9 mouse cellular contexts compared by ENCODE assay signal in the genomic region with DNA sequence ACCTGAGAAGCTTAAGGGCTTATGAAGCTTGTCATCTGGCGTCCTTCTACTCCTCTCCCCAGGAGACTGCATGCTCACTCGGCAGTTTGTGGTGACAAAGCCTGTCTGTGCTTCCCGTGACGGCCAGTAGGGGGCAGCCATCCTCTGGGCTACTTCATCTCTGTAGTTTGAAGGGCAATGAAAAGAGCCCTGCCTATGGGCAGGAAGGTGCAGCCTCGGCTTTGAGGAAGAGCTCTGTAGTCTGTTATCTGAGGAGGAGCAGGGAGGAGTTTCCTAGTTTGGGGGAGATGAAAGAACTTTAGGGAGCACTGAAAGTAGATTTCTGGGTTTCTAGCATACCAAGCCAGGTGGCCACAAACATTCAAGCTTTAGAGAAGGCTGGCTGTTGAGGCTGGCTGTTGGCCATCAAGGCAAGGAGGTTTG. TPM values are rescaled to one million over a fixed set of nuclear protein-coding genes. Genes with fewer than 3 reads are reported as not detected.
A peak's percentile ranks its signal among the peaks of the same experiment; 100 is the strongest.
DNase-seq lines count a peak whose midpoint lies in the region; ATAC-seq and TF ChIP-seq lines count a peak whose summit lies in the region.
"Had no signal": no experiment of that assay in that cellular context is flagged by ENCODE, and none has a peak within 500 bp of the region (broad histone marks: within the 10 kb centered on the region; RNA-seq: fewer than 3 reads in every experiment).

No protein-coding gene starts in this region.

- no peaks in the 10 kb centered on the region for H3K79me2 ChIP-seq in liver, adult 2 months (ENCODE audit: control insufficient read depth, insufficient read depth, low read length)

- no peak overlapping the region for H3K9ac ChIP-seq in kidney, embryonic 15.5 days
- H3K9ac ChIP-seq in liver, adult 2 months (ENCODE audit: low read depth, low read length), result no peak overlapping the region

- H3K27me3 ChIP-seq in kidney, adult 2 months (replicated peaks; ENCODE audit: control insufficient read depth, insufficient read depth, low read length), result no peaks in the 10 kb centered on the region
- H3K27me3 ChIP-seq in kidney, embryonic 15.5 days, result peaks cover 87% of the 10 kb centered on the region
- peaks cover 14% of the 10 kb centered on the region for H3K27me3 ChIP-seq in liver, adult 2 months (ENCODE audit: control insufficient read depth, insufficient read depth, low read length)

- 0 out of 2 replicates have a peak, but pooled peaks cover 3% of the 10 kb centered on the region for H3K4me1 ChIP-seq in kidney, adult 2 months (ENCODE audit: control insufficient read depth, insufficient read depth, low read length)
- peaks cover 24% of the 10 kb centered on the region for H3K4me1 ChIP-seq in kidney, embryonic 15.5 days
- no peaks in the 10 kb centered on the region for H3K4me1 ChIP-seq in liver, adult 2 months (ENCODE audit: control insufficient read depth, insufficient read depth, low read length)
- peaks cover 21% of the 10 kb centered on the region for H3K4me1 ChIP-seq in olfactory bulb, adult 2 months (ENCODE audit: control insufficient read depth, insufficient read depth, low read length)

- WGBS in kidney, adult 2 months, result 16% methylated on average over 5 of the region's 5 CpGs
- WGBS in kidney, embryonic 15.5 days, result 9% methylated on average over 5 of the region's 5 CpGs
- 11% methylated on average over 5 of the region's 5 CpGs for WGBS in liver, adult 2 months
- whole genome bisulfite sequencing in olfactory bulb, adult 2 months, result 16% methylated on average over 5 of the region's 5 CpGs

- peak; percentile 79 for TF ChIP-seq CTCF in kidney, adult 2 months (conservative IDR thresholded peaks at IDR 0.05; ENCODE audit: insufficient read depth, insufficient read length, low read depth, low read length)
- peak; percentile 91 for TF ChIP-seq CTCF in liver, adult 2 months (IDR thresholded peaks at IDR 0.05; ENCODE audit: low read depth, low read length)
- peak; percentile 37; the same call in 1 of the 2 replicates for TF ChIP-seq CTCF in olfactory bulb, adult 2 months (IDR thresholded peaks at IDR 0.05; ENCODE audit: insufficient read depth, low read depth, low read length)

- no peak for TF ChIP-seq POLR2A in kidney, adult 2 months (IDR thresholded peaks at IDR 0.05; ENCODE audit: low read depth, low read length)
- TF ChIP-seq POLR2A in liver, adult 2 months (IDR thresholded peaks at IDR 0.05; ENCODE audit: extremely low read depth, insufficient read depth, low read length), result no peak
- TF ChIP-seq POLR2A in olfactory bulb, adult 2 months (IDR thresholded peaks at IDR 0.05; ENCODE audit: insufficient read depth, low read depth, low read length), result no peak

- H3K4me3 ChIP-seq in kidney, adult 2 months (ENCODE audit: insufficient read depth, low read depth, low read length), result no peak overlapping the region
- no peak overlapping the region for H3K4me3 ChIP-seq in kidney, embryonic 15.5 days (replicated peaks)
- H3K4me3 ChIP-seq in liver, adult 2 months (ENCODE audit: insufficient read depth, low read depth, low read length), result no peak overlapping the region
- H3K4me3 ChIP-seq in olfactory bulb, adult 2 months (ENCODE audit: insufficient read depth, low read depth, low read length), result no peak overlapping the region
- H3K4me3 ChIP-seq: erythroblast, embryonic 14.5 days had no signal

- ATAC-seq in kidney, embryonic 15.5 days (replicated peaks; ENCODE audit: low FRiP score), result no peak

- H3K27ac ChIP-seq in kidney, adult 2 months (ENCODE audit: insufficient read depth, low read depth, low read length), result no peak overlapping the region
- no peak overlapping the region for H3K27ac ChIP-seq in kidney, embryonic 15.5 days
- no peak overlapping the region for H3K27ac ChIP-seq in liver, adult 2 months (replicated peaks; ENCODE audit: insufficient read depth, low read depth, low read length)
- H3K27ac ChIP-seq in olfactory bulb, adult 2 months (ENCODE audit: insufficient read depth, low read depth, low read length), result no peak overlapping the region

- no peaks in the 10 kb centered on the region for H3K36me3 ChIP-seq in kidney, adult 2 months (ENCODE audit: control insufficient read depth, insufficient read depth, low read length)
- no peaks in the 10 kb centered on the region for H3K36me3 ChIP-seq in kidney, embryonic 15.5 days
- no peaks in the 10 kb centered on the region for H3K36me3 ChIP-seq in liver, adult 2 months (ENCODE audit: control insufficient read depth, insufficient read depth, low read length)

- peak; percentile 73 for DNase-seq in kidney, adult 2 months
- DNase-seq in NIH3T3 (ENCODE audit: low read depth), result peak; percentile 77
- DNase-seq in embryo, embryonic 9.5 days (ENCODE audit: extremely low spot score), result peak; percentile 70
- peak; percentile 84 for DNase-seq in heart, postnatal 4 days
- peak; percentile 41 for DNase-seq in liver, adult 2 months (ENCODE audit: extremely low read depth, low read depth, low spot score)
- peak; percentile 82 for DNase-seq in thymus, postnatal 25 days

- H3K9me3 ChIP-seq in kidney, embryonic 15.5 days (replicated peaks), result no peaks in the 10 kb centered on the region

- no peak overlapping the region for H3K4me2 ChIP-seq in kidney, embryonic 15.5 days

RNA-seq across cellular contexts. Expression of gene Rtn4rl2, which starts 18.0 kb away (rescaled TPM):
- 1.4 and 1.5 TPM in 2 replicates for polyA plus RNA-seq in kidney, adult 2 months (2012; rRNA removed)
- 1.2 and 1.6 TPM in 2 replicates for polyA plus RNA-seq in kidney, embryonic 15.5 days (2015; fragmentation: Nextera tagmentation; extraction: Ambion mirVana)
- 1 to 10 TPM; 3.2 to 4.1 TPM for total RNA-seq in heart, postnatal 4 days (2021)
- 0.13 TPM in 1 of 2 replicates, not detected in the other for total RNA-seq in liver, adult 2 months (2014; rRNA removed)
- polyA plus RNA-seq in liver, adult 2 months (2012; rRNA removed), result 0.29 and 0.50 TPM in 2 replicates
- not detected in 2 replicates for polyA plus RNA-seq in olfactory bulb, adult 2 months (2012; ENCODE audit: insufficient read depth, insufficient read length, low replicate concordance, missing spikeins)
- polyA plus RNA-seq: erythroblast, embryonic 14.5 days had no signal

RNA-seq across cellular contexts. Expression of gene Slc43a1, which starts 29.9 kb away (rescaled TPM):
- 3.6 and 4.3 TPM in 2 replicates for polyA plus RNA-seq in kidney, adult 2 months (2012; rRNA removed)
- 16.5 and 20.7 TPM in 2 replicates for polyA plus RNA-seq in kidney, embryonic 15.5 days (2015; fragmentation: Nextera tagmentation; extraction: Ambion mirVana)
- total RNA-seq in heart, postnatal 4 days (2021), result 1 to 10 TPM; 2.1 to 2.7 TPM
- total RNA-seq in liver, adult 2 months (2014; rRNA removed), result 7.2 and 10.0 TPM in 2 replicates
- polyA plus RNA-seq in liver, adult 2 months (2012; rRNA removed), result 8.9 and 12.1 TPM in 2 replicates
- polyA plus RNA-seq in olfactory bulb, adult 2 months (2012; ENCODE audit: insufficient read depth, insufficient read length, low replicate concordance, missing spikeins), result not detected in 2 replicates

RNA-seq across cellular contexts. Expression of gene Timm10, which starts 41.7 kb away (rescaled TPM):
- polyA plus RNA-seq in kidney, adult 2 months (2012; rRNA removed), result 62.2 and 90.3 TPM in 2 replicates
- 54.2 and 54.4 TPM in 2 replicates for polyA plus RNA-seq in kidney, embryonic 15.5 days (2015; fragmentation: Nextera tagmentation; extraction: Ambion mirVana)
- total RNA-seq in heart, postnatal 4 days (2021), result 100 to 1,000 TPM; 107 to 126 TPM
- 36.1 and 36.4 TPM in 2 replicates for total RNA-seq in liver, adult 2 months (2014; rRNA removed)
- polyA plus RNA-seq in liver, adult 2 months (2012; rRNA removed), result 45.8 and 52.2 TPM in 2 replicates
- polyA plus RNA-seq in olfactory bulb, adult 2 months (2012; ENCODE audit: insufficient read depth, insufficient read length, low replicate concordance, missing spikeins), result not detected in 2 replicates

RNA-seq across cellular contexts. Expression of gene Smtnl1, which starts 46.1 kb away (rescaled TPM):
- 2.6 TPM in 1 of 2 replicates, not detected in the other for polyA plus RNA-seq in kidney, adult 2 months (2012; rRNA removed)
- polyA plus RNA-seq in kidney, embryonic 15.5 days (2015; fragmentation: Nextera tagmentation; extraction: Ambion mirVana), result 0.42 and 0.43 TPM in 2 replicates
- total RNA-seq in heart, postnatal 4 days (2021), result under 1 TPM; 0.14 TPM
- total RNA-seq in liver, adult 2 months (2014; rRNA removed), result 0.18 TPM in 1 of 2 replicates, not detected in the other
- not detected in 2 replicates for polyA plus RNA-seq in liver, adult 2 months (2012; rRNA removed)
- polyA plus RNA-seq in olfactory bulb, adult 2 months (2012; ENCODE audit: insufficient read depth, insufficient read length, low replicate concordance, missing spikeins), result not detected in 2 replicates

Comparison
In these comparisons a context has a peak if more than half of its experiments do, and no peak if none do; other contexts are left out.
1. CTCF ChIP-seq: peak in every context shown above with its lines; median percentile 91 in liver, adult 2 months; 79 in kidney, adult 2 months; 37 in olfactory bulb, adult 2 months.
2. RNA of gene Timm10, which starts 41.7 kb away (polyA plus RNA-seq): 62.2 to 90.3 TPM in kidney, adult 2 months, 54.2 to 54.4 TPM in kidney, embryonic 15.5 days and 45.8 to 52.2 TPM in liver, adult 2 months; not detected in olfactory bulb, adult 2 months; every median in the first group is over 10 times any median in the second.
3. Peak in every context shown above with its lines, with median percentiles within 50 percentile points of each other: DNase-seq.